In the genomic region with DNA sequence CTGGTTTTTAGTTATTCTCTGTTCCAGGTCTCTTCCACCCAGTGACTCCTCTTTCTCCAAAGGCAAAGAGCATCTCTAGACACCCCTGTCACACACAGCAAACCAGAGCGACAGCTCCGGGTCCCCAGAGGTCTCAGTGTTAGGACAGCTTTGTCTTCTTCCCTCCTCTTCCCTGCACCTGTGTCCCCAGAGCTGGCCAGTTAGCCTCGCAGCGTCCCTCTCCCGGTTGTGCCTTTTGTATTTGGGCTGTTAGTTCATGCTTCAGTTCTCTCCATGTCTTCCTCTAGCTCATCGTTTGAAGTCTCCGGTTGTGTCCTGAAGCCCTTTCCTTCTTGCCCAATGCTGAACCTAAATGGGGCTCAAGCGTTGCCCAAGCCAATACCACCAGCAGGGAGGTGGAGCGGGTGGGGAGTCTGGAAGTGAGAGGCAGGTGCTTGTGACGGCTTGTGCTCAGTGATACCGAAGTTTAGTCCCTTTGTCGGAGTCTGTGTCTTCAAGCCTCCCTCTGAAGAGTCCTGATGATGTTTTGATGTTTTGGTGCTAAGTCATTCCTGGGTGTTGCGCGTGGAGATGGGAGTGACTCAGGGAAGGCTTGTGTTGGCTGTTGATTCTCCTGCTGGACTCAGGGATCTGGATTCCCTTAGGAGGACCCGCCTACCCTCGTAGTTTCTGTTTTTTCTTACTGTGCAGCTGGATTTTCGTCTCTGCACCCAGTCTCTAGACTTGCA, we compare ENCODE assay signal across 8 mouse cellular contexts. TPM values are rescaled to one million over a fixed set of nuclear protein-coding genes. Genes with fewer than 3 reads are reported as not detected.
DNase-seq lines count a peak whose midpoint lies in the region; TF ChIP-seq lines count a peak whose summit lies in the region.

No protein-coding gene starts in this region.

- no peak for TF ChIP-seq CTCF in layer of hippocampus, adult 2 months (conservative IDR thresholded peaks at IDR 0.05)

- peak overlapping the region; percentile 94 for H3K27ac ChIP-seq in layer of hippocampus, adult 2 months
- peak overlapping the region; percentile 86; the same call in 1 of the 2 replicates for H3K27ac ChIP-seq in embryonic facial prominence, embryonic 10.5 days (replicated peaks)

- no peaks in the 10 kb centered on the region for H3K27me3 ChIP-seq in embryonic facial prominence, embryonic 10.5 days (replicated peaks; ENCODE audit: low read depth, poor library complexity, severe bottlenecking)
- H3K27me3 ChIP-seq in megakaryocyte, embryonic 14.5 days (replicated peaks): no peaks in the 10 kb centered on the region

- peak overlapping the region; percentile 83 for H3K4me3 ChIP-seq in layer of hippocampus, adult 2 months
- peak overlapping the region; percentile 87 for H3K4me3 ChIP-seq in embryonic facial prominence, embryonic 10.5 days
- peak overlapping the region; percentile 92 for H3K4me3 ChIP-seq in megakaryocyte, embryonic 14.5 days (replicated peaks)

- H3K9me3 ChIP-seq in embryonic facial prominence, embryonic 10.5 days: no peaks in the 10 kb centered on the region
- H3K9me3 ChIP-seq in megakaryocyte, embryonic 14.5 days: no peaks in the 10 kb centered on the region

- intact Hi-C loops in heart, postnatal 10 days (cut with DNase I): loop anchor here (2.0 to 5.0 kb wide), 3 partner anchors 69 to 121 kb away; a partner anchor contains a TSS

- 8% methylated on average over 17 of the region's 17 CpGs for WGBS in embryonic facial prominence, embryonic 10.5 days
- WGBS in large intestine, adult 2 months: 1% methylated on average over 17 of the region's 17 CpGs

- no peaks in the 10 kb centered on the region for H3K36me3 ChIP-seq in embryonic facial prominence, embryonic 10.5 days (replicated peaks)
- peaks cover 13% of the 10 kb centered on the region for H3K36me3 ChIP-seq in megakaryocyte, embryonic 14.5 days (replicated peaks; ENCODE audit: low read length)

- peaks cover 16% of the 10 kb centered on the region for H3K4me1 ChIP-seq in embryonic facial prominence, embryonic 10.5 days
- H3K4me1 ChIP-seq in megakaryocyte, embryonic 14.5 days: peaks cover 40% of the 10 kb centered on the region

- peak; percentile 11 to 12 for DNase-seq in layer of hippocampus, adult 2 months (ENCODE audit: low spot score in 2 of 2)
- DNase-seq in layer of hippocampus, adult 9-10 months (ENCODE audit: low spot score): no peak
- DNase-seq in MEL-GATA-1-ER (ENCODE audit: extremely low read depth, low read depth): peak; percentile 25
- DNase-seq in embryonic facial prominence, embryonic 10.5 days (ENCODE audit: low spot score): peak; percentile 29
- peak; percentile 27 to 39 for DNase-seq in heart, postnatal 10 days
- peak; percentile 16 for DNase-seq in large intestine, adult 2 months (ENCODE audit: low read depth, low spot score)
- DNase-seq in testis, postnatal 10 days (ENCODE audit: low spot score): peak; percentile 42

RNA-seq across cellular contexts. Expression of a gene that starts 0.8 kb away (rescaled TPM):
- total RNA-seq in layer of hippocampus, adult 2 months (2021): 10 to 100 TPM; 23.8 to 24.9 TPM
- polyA plus RNA-seq in embryonic facial prominence, embryonic 10.5 days (2016; fragmentation: Nextera tagmentation; extraction: Ambion mirVana): 10.7 and 12.1 TPM in 2 replicates
- total RNA-seq in heart, postnatal 10 days (2021): 10 to 100 TPM; 12.2 to 16.3 TPM
- polyA plus RNA-seq in large intestine, adult 2 months (2012; rRNA removed): 2.8 and 6.0 TPM in 2 replicates
- polyA plus RNA-seq in megakaryocyte, embryonic 14.5 days (2012; ENCODE audit: insufficient read depth, low replicate concordance): 1.8 and 3.9 TPM in 2 replicates

RNA-seq across cellular contexts. Expression of a gene that starts 9.9 kb away (rescaled TPM):
- total RNA-seq in layer of hippocampus, adult 2 months (2021): not detected
- polyA plus RNA-seq in embryonic facial prominence, embryonic 10.5 days (2016; fragmentation: Nextera tagmentation; extraction: Ambion mirVana): not detected in 2 replicates
- not detected for total RNA-seq in heart, postnatal 10 days (2021)
- polyA plus RNA-seq in large intestine, adult 2 months (2012; rRNA removed): 8.5 and 18.3 TPM in 2 replicates
- polyA plus RNA-seq in megakaryocyte, embryonic 14.5 days (2012; ENCODE audit: insufficient read depth, low replicate concordance): not detected in 2 replicates
